Mouse (Mus musculus): Measurements from ENCODE around the gene Ank. TPM values are rescaled to one million over a fixed set of nuclear protein-coding genes. Genes with fewer than 3 reads are reported as not detected.

Ank gene
- polyA plus RNA-seq, 1 experiment, result 21.5 TPM

- H3K36me3 ChIP-seq (ENCODE audit: control insufficient read depth, insufficient read depth, low read length), result no peaks in the 10 kb centered on the region
- no peaks in the 10 kb centered on the region for H3K27me3 ChIP-seq (ENCODE audit: control insufficient read depth, insufficient read depth, low read length)
- WGBS, result 90% methylated on average over 4 of the region's 4 CpGs
- TF ChIP-seq POLR2A (IDR thresholded peaks at IDR 0.05; ENCODE audit: control insufficient read depth, extremely low read depth, insufficient read depth, low read length, poor library complexity) (no peak), CTCF (IDR thresholded peaks at IDR 0.05; ENCODE audit: borderline replicate concordance, control insufficient read depth, extremely low read depth, insufficient read depth, low read length, poor library complexity) (no peak)
- H3K27ac ChIP-seq (ENCODE audit: control insufficient read depth, insufficient read depth, low read length), result no peak overlapping the region
- no peak for DNase-seq
- no peak overlapping the region for H3K4me3 ChIP-seq (ENCODE audit: control insufficient read depth, insufficient read depth, low read length)
- 0 out of 2 replicates have a peak, but pooled peaks cover 3% of the 10 kb centered on the region for H3K4me1 ChIP-seq (replicated peaks; ENCODE audit: control insufficient read depth, insufficient read depth, low read length)
These were observed 15.5 kb downstream of the Ank start for GRCm38 (mm10) chr15:27481956-27482355.

- WGBS, result 89% methylated on average over 3 of the region's 3 CpGs
- Histone ChIP-seq H3K27ac (ENCODE audit: control insufficient read depth, insufficient read depth, low read length) (no peak overlapping the region), H3K4me3 (ENCODE audit: control insufficient read depth, insufficient read depth, low read length) (no peak overlapping the region), H3K27me3 (ENCODE audit: control insufficient read depth, insufficient read depth, low read length) (no peaks in the 10 kb centered on the region), H3K36me3 (ENCODE audit: control insufficient read depth, insufficient read depth, low read length) (no peaks in the 10 kb centered on the region), H3K4me1 (replicated peaks; ENCODE audit: control insufficient read depth, insufficient read depth, low read length) (0 out of 2 replicates have a peak, but pooled peaks cover 3% of the 10 kb centered on the region)
- TF ChIP-seq CTCF (IDR thresholded peaks at IDR 0.05; ENCODE audit: borderline replicate concordance, control insufficient read depth, extremely low read depth, insufficient read depth, low read length, poor library complexity) (no peak), POLR2A (IDR thresholded peaks at IDR 0.05; ENCODE audit: control insufficient read depth, extremely low read depth, insufficient read depth, low read length, poor library complexity) (no peak)
- no peak for DNase-seq
These were observed 16.7 kb downstream of the Ank start for GRCm38 (mm10) chr15:27483183-27483582.

- TF ChIP-seq POLR2A (IDR thresholded peaks at IDR 0.05; ENCODE audit: control insufficient read depth, extremely low read depth, insufficient read depth, low read length, poor library complexity), result no peak
- no peak for TF ChIP-seq CTCF (IDR thresholded peaks at IDR 0.05; ENCODE audit: borderline replicate concordance, control insufficient read depth, extremely low read depth, insufficient read depth, low read length, poor library complexity)
- 92% methylated on average over 12 of the region's 12 CpGs for WGBS
- Histone ChIP-seq H3K27ac (ENCODE audit: control insufficient read depth, insufficient read depth, low read length) (no peak overlapping the region), H3K36me3 (ENCODE audit: control insufficient read depth, insufficient read depth, low read length) (no peaks in the 10 kb centered on the region), H3K4me3 (ENCODE audit: control insufficient read depth, insufficient read depth, low read length) (no peak overlapping the region), H3K27me3 (ENCODE audit: control insufficient read depth, insufficient read depth, low read length) (no peaks in the 10 kb centered on the region), H3K4me1 (replicated peaks; ENCODE audit: control insufficient read depth, insufficient read depth, low read length) (0 out of 2 replicates have a peak, but pooled peaks cover 3% of the 10 kb centered on the region)
- DNase-seq, result no peak
These were observed 19.2 kb downstream of the Ank start for GRCm38 (mm10) chr15:27485567-27486278.

GRCm38 (mm10) chr15:27486279-27486618 lies 19.8 kb downstream of the Ank start:
- H3K4me1 ChIP-seq (replicated peaks; ENCODE audit: control insufficient read depth, insufficient read depth, low read length), result 0 out of 2 replicates have a peak, but pooled peaks cover 3% of the 10 kb centered on the region
- DNase-seq, result no peak
- no peak overlapping the region for H3K4me3 ChIP-seq (ENCODE audit: control insufficient read depth, insufficient read depth, low read length)
- TF ChIP-seq CTCF (IDR thresholded peaks at IDR 0.05; ENCODE audit: borderline replicate concordance, control insufficient read depth, extremely low read depth, insufficient read depth, low read length, poor library complexity), result no peak
- no peak for TF ChIP-seq POLR2A (IDR thresholded peaks at IDR 0.05; ENCODE audit: control insufficient read depth, extremely low read depth, insufficient read depth, low read length, poor library complexity)
- whole genome bisulfite sequencing, result 93% methylated on average over 5 of the region's 5 CpGs
- no peaks in the 10 kb centered on the region for H3K36me3 ChIP-seq (ENCODE audit: control insufficient read depth, insufficient read depth, low read length)
- H3K27ac ChIP-seq (ENCODE audit: control insufficient read depth, insufficient read depth, low read length), result no peak overlapping the region
- no peaks in the 10 kb centered on the region for H3K27me3 ChIP-seq (ENCODE audit: control insufficient read depth, insufficient read depth, low read length)

- no peak overlapping the region for H3K4me3 ChIP-seq (ENCODE audit: control insufficient read depth, insufficient read depth, low read length)
- 44% methylated on average over 8 of the region's 8 CpGs for WGBS
- no peaks in the 10 kb centered on the region for H3K27me3 ChIP-seq (ENCODE audit: control insufficient read depth, insufficient read depth, low read length)
- 0 out of 2 replicates have a peak, but pooled peaks cover 3% of the 10 kb centered on the region for H3K4me1 ChIP-seq (replicated peaks; ENCODE audit: control insufficient read depth, insufficient read depth, low read length)
- no peaks in the 10 kb centered on the region for H3K36me3 ChIP-seq (ENCODE audit: control insufficient read depth, insufficient read depth, low read length)
- no peak overlapping the region for H3K27ac ChIP-seq (ENCODE audit: control insufficient read depth, insufficient read depth, low read length)
- TF ChIP-seq POLR2A (IDR thresholded peaks at IDR 0.05; ENCODE audit: control insufficient read depth, extremely low read depth, insufficient read depth, low read length, poor library complexity) (no peak), CTCF (IDR thresholded peaks at IDR 0.05; ENCODE audit: borderline replicate concordance, control insufficient read depth, extremely low read depth, insufficient read depth, low read length, poor library complexity) (no peak)
- no peak for DNase-seq
These were observed 20.6 kb downstream of the Ank start for GRCm38 (mm10) chr15:27487059-27487458.

GRCm38 (mm10) chr15:27488042-27488441 lies 21.6 kb downstream of the Ank start:
- WGBS, result 94% methylated on average over 10 of the region's 10 CpGs
- H3K4me3 ChIP-seq (ENCODE audit: control insufficient read depth, insufficient read depth, low read length), result no peak overlapping the region
- 0 out of 2 replicates have a peak, but pooled peaks cover 3% of the 10 kb centered on the region for H3K4me1 ChIP-seq (replicated peaks; ENCODE audit: control insufficient read depth, insufficient read depth, low read length)
- no peak for DNase-seq
- H3K36me3 ChIP-seq (ENCODE audit: control insufficient read depth, insufficient read depth, low read length), result no peaks in the 10 kb centered on the region
- no peaks in the 10 kb centered on the region for H3K27me3 ChIP-seq (ENCODE audit: control insufficient read depth, insufficient read depth, low read length)
- no peak overlapping the region for H3K27ac ChIP-seq (ENCODE audit: control insufficient read depth, insufficient read depth, low read length)
- TF ChIP-seq POLR2A (IDR thresholded peaks at IDR 0.05; ENCODE audit: control insufficient read depth, extremely low read depth, insufficient read depth, low read length, poor library complexity) (no peak), CTCF (IDR thresholded peaks at IDR 0.05; ENCODE audit: borderline replicate concordance, control insufficient read depth, extremely low read depth, insufficient read depth, low read length, poor library complexity) (no peak)
